Mouse (Mus musculus): ENCODE results near the gene Stra6.

Gene Stra6

DNA sequence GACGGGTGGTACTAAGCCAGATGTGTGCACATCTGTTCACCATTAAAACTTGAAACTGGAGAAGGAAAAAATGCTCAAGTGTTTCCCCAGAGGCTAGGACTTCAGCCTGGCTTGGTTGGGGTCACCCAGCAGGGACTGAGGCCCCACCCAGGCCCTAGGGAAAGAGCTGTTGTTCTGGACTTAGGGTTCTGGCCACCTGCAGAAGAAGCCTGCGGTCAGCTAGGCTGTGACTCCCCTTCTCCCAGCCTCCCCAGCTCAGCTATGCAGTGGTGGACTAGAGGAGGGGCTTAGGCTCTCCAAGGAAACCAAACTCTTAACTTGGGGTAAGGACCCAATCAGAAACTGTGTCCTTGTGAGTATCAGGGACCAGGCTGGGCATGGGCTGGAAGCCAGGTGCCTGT lies 72.3 kb downstream of the Stra6 start:
- no peak for DNase-seq

DNA sequence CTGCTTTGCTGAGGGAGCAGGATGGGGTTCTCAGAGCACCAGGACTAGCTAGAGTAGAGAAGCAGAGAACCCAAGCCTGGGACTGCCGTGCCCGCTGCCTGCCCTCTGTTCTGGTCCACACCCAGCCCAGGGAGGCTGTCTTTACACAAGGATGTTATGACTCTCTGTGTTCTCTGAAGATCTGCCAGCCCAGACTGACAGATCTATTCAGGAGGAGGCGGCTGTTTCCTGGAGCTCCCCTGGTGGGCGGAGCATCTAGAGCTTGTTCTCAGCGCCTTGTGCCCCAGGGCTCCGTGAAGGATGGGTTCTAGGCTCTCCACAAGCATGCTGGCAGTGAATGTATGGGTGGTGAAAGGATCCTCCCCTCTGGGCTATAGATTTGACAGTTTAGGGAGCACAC lies 76.4 kb downstream of the Stra6 start:
- DNase-seq = no peak

DNA sequence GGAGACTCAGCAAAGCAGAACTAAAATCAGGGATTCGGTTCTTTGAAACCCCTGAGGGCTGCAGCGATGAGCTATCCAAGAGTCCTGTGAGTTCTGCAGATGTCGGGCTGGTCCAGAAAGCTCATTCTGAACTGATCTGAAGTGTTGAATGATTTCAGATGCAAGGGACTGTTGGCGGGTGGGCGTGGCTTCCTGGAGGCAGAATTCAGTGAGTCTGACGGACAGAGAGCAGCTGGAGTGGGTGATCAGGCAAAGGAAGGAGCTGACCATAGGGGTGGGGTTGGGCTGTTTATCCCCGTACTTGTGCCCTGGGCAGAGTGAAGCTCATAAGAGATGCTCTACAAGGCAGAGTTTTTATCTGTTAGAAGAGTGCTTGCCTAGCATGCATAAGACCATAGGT lies 79.8 kb downstream of the Stra6 start:
- no peak for DNase-seq

DNA sequence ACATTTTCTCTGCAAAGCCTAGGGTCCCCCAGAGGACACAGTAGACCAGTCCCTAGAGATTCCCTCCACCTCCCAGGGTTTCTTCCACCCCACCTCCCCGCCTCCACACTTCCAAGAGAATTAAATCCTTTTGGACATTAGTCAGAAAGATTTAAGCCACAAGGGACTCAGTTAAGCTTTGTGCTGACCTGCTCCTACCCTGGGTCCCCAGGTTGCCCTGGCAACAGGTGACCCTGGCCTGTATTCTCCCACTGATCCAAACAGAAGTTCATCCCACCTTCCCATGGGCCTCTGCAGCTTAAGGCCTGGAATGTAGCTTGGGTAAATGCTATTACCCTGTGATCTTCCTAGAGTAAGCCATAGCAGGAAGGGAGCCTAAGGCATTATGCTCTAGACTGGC lies 81.1 kb downstream of the Stra6 start:
- no peak for DNase-seq

DNA sequence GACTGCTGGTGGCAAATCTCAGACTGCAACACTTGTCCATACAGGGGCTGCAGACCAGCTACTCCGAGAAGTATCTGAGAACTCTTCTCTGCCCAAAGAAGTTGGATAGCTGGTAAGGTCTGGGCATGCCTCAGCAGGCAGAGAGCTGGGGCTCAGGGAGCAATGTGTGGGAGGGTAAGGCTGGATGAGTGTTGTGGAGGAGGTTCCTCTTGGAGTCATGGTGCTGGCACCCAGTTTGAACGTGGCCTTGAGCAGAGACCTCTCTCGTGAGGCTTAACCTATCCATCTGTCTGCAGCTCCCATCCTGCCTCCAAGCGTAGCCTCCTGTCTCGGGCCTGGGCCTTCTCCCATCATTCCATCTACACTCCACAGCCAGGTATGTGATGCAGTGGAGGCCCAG lies 81.8 kb downstream of the Stra6 start:
- DNase-seq = no peak

DNA sequence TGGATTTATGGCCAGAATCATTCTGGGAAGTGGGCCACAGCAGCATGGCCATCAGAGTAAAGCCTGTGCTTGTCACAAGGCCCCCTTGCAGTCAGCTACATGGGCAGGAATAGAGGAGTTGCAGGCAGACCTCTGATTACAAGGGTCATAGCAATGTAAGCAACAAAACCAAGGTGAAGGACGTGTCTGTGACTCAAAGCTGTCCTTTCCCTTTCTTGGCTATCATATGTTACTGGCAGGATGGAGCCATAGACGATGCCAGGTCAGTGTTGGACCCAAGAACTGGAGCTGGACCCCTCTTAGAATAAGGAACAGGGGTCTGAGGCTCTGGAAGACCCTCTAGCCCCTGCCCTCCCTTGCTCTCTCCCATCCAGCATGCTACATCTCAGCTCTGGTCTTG lies 85.2 kb downstream of the Stra6 start:
- DNase-seq = no peak

DNA sequence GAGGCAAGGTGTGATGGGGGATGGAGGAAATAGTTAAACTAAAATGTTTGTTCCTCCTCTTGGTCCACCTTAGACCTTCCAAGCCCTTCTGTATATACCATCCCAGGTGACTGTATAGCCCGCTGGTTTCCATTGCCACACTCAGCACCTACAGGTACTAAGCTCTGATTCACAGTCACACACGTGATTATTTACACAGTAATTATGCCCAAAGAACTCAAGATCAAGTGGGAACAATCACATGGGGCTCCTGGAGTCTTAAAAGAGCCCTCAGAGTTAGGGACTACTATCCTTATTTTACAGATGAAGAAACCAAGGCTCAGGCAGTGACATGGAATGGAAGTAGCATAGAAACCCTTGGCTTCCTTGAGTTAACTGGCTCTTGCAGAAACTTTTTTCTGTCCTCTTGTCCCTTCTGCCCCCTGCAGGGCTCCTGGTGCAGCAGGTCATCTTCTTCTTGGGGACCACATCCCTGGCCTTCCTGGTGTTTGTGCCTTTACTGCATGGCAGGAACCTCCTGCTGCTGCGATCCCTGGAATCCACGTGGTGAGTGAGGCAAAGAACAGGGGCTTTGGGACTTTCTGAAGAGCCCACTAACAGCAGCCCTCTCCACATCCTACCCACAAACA lies 87.3 kb downstream of the Stra6 start:
- no peak for DNase-seq

DNA sequence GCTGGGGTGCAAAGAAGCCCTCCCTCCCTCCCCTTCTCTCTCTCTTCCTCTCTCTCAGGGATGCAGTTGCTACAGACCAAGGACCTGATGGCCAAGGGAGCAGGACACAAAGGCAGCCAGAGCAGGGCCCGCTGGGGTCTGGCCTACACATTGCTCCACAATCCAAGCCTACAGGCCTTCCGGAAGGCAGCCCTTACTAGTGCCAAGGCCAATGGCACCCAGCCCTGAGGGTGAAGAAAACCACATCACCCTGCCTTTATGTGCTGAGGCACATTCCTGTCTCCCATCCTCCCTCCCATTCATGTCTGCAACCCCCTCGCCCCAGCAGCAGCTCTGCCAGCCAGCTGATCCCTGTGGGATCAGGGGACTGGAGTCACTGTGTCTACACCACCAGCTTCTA lies 89.5 kb downstream of the Stra6 start:
- DNase-seq = no peak

DNA sequence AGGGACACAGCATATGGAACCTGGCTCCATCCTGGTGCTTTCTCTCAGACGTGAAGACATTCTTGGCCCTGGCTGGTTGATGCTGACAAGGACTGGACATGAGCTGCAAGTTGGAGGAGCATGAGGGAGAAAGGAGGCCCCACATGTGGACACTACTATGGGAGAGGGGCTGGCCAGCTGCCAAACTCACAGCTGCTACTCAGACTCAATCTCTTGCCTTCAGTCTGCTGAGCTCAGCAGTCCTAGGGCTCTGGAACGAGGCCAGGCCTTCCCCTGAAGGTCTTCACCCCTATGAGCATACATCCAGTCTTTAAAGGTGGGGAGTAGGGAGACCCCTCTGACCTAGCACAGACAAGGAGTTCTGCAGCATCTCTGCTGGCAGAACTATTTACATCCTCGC lies 91.8 kb downstream of the Stra6 start:
- DNase-seq = peak; percentile 65

DNA sequence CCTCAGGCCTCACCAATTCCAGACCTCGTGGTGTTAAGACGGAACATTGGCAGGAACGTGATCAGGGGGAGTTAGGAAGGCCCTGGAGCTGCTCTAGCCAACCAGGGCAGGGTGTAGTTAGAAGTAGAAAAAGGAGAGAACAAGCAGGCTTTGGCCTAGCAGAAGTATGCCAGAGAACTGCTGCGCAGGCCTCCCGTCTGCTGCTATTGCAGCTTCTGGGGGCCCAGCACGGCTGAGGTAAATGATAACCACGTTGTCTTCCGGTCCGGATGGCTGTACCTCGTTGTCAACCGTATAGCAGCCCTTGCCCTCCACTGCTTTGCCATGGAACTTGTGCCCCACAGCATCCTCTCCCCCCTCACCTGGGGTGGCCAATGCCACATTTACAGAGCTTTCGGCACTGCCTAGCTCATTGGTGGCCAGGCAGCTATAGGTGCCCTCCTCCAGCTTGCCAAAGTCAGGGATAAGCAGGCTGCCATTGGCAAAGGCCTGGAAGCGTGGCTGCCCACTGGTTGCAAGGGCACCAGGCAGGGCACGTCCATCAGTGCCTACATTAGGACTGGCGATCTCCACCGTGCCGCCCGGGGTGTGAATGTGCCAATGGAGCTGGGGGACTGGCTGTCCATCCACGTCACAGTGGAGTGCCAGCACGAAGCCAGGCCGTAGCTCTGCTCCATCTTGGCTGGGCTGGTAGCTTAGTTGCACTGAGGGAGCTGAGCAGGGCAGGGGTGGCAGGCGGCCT lies 93.4 kb downstream of the Stra6 start:
- no peak for DNase-seq

DNA sequence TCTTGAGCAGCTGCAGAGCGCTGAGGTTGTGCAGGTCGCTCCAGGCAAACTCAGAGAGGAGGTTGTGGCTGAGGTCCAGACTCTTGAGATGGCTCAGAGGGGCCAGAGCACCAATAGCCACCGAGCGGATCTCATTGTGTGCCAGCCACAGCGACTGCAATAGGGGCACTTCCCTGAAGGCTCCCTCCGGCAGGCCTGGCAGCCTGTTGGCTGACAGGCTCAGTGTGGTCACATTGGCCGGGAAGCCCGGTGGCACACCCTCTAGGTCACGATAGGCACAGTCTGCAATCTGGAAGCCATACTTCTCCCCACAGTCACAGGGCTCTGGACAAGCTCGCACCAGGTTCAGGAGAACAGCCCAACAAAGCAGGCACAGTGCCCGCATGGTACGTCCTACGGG lies 94.2 kb downstream of the Stra6 start:
- no peak for DNase-seq

DNA sequence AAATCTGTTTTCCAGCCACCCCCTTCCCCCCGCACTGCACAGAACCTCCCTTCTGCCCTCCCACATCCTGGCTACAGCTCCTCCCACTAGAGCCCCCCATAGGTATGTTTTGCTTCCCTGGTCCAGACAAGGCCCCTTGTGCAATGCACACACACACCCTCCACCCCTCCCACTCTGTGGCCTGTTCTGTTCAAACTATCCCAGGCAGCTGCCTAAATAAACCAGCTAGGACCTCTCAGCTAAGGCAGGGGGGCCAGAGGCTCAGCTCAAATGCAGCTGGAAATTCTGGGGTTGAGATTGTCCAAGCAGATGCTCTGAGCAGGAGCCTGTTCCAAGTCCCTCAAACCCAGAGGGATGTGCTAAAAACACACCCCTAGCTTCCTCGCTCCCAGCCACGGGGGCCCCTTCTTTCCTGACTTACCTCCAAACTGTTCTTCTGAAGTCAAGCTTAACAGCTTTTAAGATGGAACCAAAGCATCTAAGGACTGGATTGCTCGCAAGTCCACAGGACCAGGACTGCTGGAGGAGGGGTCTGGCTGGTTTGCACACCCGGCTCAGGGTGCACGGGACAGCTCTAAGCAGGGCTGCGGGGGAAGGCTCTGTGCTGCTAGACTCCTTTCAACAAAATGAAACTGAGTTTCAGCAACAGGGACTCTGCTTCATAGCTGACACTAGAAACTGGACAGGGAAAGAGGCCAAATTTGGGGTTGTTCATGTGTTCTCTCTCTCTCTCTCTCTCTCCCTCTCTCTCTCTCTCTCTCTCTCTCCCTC lies 95.1 kb downstream of the Stra6 start:
- DNase-seq = peak; percentile 49

DNA sequence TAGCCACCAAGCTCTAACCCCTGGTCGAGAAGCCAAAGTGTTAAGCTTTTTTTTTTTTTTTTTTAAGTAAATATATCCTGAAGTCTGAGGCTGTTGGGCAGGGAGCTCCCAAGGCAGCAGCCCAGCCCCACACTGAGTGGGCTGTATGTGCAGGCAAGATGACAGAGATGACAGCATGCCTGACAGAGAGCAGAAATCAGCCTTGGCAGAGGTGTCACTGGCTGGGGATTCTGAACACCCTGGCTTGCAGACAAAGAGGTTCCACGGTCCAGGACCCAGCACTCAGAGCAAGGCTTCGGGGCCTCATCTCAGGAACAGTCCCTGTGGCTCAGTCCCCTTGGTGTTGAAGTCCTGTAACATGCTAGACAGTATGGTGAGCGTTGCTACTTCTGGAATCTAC lies 96.3 kb downstream of the Stra6 start:
- no peak for DNase-seq

DNA sequence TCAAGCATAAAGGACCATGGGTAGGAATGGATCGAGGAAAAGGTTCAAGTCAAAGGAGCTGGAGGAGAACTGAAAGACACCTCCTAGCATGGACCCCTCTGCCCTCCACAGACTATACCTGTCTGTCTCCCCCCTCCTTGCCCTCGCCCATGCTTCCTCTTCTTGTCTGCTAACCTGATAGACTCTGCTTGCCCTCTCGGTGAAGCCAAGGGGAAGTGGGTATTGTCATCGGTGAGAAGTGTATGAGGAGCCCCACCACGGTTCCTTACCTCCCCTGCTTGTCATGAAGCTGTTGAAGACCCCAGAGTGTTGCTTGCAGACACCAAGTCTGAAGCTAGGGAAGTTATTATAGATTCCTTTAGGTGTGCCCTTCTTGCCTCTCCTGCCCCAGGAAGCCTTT lies 96.7 kb downstream of the Stra6 start:
- no peak for DNase-seq

DNA sequence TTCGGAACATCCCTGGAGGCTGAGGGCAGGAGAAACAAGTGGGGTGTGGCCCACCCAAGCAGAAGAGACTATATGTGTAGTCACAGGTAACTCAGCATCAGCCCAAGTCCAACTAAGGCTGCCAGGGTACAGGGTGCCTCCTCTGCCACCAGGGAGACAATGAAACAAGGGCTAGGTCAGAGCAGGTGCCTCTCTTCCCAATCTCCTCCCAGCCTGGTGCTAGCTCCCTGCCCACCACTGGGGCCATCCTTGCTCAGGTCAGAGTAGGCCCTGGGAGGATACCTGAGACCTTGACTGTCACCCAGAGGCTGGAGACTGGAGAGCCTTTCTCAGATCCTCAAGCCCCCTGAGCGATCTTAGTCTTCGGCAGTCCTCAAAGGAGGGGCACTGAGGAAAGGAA lies 98.6 kb downstream of the Stra6 start:
- DNase-seq = no peak

DNA sequence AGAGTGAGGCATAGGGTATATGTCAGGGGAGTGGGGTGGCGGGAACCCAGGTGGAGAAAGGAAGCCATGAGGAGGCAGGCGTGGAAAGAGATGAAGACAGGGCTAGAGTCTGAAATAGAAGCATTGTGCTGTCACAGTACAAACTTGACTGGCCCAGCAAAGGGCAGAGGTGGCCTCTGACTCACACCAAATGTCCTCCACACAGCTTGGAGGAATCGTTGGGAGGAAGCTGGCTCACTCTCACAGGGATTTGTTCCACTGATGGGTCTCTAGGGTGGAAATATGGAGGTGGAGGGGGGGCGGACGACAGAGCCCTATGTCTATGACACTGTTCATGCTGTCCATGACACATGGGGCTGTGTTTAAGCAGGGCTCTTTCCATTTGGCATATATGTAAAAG lies 99.6 kb downstream of the Stra6 start:
- DNase-seq = no peak

DNA sequence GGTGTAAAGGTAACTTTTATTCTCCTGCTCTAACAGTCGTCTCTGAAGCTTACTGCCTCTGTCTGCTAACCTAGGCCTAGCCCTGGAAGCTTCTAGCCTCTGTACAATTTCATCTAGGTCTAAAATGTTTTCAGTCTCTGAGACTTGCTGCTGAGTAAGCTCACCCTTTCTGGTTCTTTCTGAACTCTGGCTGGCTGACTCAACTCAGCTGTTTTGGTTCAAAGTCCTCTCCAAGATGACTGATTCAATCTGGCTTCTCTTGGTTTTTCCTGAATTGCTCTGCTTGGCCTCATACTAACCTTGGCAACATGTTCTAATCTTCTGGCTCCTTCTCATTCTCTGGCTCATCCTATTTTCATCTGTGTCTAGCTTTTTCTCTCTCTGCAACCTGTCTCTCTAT lies 102.2 kb downstream of the Stra6 start:
- DNase-seq = no peak

DNA sequence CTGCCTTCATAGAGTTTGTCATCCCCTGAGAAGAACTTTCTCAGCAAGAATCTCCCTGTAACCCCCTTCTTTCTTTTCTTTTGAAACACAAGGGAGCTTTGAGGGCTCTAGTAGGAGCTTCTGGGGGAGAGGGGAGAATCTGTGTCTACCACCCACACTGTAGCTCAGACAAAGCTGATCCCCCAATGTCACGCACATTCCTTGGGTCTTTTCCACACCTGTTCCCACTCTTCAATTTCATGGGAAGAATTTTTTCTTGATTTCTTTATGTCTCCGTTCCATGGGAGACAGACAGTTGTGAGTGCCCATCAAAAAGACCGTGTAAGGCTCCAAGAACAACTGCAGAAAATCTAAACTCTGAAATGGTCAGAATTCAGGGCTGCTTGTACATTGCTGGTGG lies 105.3 kb downstream of the Stra6 start:
- no peak for DNase-seq

DNA sequence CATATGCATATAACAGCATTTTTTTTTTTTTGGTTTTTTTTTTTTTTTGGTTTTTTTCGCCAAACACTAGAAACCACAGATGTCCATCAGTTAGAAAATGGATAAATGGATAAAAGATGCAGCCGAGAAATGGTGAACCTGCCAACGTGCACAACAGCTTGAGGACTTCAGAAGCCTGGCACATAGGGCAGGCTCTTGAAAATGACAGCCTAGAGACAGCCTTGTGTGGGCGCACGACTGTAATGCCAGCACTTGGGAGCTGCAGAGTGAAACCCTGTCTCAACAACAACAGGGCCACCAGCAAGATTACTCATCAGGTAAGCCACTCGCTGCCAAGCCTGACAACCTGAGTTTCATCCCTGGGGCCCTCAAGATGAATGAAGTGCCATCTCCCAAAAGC lies 105.8 kb downstream of the Stra6 start:
- DNase-seq = no peak

DNA sequence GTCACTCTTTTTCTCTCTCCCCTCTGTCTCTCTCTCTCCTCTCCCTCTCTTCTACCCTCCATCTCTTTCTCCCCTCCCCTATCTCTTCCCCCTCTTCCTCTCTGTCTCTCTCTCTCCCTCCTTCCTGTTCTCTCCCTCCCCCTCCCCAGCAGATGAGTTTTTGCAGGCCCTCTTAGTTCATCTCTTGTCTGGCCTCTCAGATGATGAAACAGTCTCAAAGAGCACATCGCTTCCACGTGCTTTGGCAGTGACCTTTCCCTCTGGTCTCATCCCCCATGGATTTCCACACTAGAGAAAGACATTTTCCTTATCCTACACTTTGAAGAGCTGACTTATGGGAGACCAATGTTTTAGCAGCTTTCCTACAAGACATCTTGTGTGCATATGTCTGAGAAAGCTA lies 109.3 kb downstream of the Stra6 start:
- no peak for DNase-seq

DNA sequence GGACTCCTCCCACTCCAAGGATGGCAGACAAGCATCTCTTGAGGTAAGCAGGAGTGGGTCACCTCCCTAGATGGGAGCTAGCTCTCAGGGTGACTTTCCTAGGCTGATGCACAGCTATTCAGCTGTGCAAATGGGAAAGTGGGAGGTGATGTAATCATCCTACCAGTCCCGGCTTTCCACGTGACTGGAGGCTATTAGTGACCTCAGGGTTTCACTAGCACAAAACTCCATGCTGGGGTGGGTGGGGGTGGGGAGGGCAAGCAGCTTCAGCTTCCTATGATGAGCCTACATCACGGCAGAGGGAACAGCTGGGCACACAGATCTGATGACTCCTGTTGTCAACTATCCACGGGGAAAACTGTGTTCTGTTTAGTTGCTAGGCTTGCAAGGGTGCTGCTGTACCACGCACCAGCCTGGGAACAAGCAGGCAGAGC lies 111.2 kb downstream of the Stra6 start:
- DNase-seq = no peak

DNA sequence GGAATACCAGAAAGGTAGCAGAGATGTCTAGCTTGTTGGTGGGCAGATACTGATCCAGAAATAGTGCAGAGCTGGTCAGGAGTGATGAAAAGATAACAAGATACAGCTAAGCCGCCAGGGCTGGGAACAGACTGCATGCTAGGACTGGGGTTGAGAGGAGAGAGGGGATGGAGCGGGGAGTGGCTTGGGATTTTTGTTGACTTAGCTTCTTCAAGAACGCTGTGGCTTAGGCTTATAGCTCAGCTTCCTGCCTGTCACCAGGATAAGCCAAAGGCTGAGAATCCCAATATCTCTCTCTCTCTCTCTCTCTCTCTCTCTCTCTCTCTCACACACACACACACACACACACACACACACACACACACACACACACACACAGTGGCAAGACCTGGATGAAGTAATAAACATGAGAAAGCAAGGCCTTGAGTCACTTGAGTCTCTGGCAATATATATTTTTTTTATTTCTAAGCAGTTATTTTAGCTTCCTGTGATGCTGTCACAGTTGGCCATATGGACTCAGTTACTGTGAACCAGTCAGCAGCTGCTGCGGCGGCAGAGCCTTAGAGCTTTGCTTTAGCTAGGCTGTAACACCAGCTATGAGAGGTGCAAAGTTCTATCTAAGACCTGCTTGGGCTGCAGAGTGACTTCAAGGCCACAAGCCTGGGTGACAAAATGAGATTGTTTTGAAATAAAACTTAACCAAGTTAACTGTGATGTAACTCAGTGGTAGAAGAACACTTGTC lies 112.3 kb downstream of the Stra6 start:
- no peak for DNase-seq

DNA sequence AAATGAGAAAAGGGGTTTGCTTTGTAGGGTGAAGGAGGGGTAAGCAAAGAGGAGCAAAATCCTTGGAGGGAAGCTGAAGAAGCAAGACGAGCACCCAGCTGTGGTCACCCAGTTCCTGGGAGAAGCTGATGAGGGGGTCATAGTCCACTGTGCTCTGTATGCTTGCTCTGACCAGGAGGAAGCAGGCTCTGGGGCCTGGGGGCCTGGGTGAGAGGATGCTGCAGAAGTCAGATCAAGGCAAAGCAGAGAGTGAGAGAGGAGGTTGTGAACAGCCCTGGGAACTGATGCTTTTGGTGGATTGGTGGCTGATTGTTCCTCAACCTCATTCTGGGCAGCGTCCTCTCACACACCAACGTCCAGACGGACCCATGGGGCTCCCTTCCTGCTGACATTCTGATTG lies 113.6 kb downstream of the Stra6 start:
- DNase-seq = no peak

DNA sequence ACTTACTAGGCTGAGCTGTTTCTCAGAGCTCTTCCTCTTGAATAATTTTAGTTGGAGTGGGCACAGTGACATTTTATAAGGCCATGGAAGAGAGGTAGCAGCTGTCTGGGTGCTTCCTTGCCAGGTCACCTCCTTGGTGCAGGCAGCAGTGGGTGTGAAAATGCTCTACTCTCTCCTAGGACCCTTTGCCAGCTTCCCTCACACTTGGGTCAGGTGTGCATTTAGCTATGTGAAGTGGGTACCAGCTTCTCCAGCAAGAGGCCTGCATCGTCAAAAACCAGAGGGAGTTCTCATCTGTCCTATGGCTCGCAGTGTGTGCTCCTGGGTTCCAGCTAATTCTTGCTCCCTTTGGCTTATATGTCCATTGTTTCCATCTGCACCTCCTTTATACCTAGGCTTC lies 115.8 kb downstream of the Stra6 start:
- no peak for DNase-seq
